Mouse (Mus musculus): ENCODE results near the gene Atcay. TPM values are rescaled to one million over a fixed set of nuclear protein-coding genes. Genes with fewer than 3 reads are reported as not detected.
A peak's percentile ranks its signal among the peaks of the same experiment; 100 is the strongest.
"Not testable (repeated sequence)": the region's sequence is repeated elsewhere in the genome, so short reads cannot be mapped to it uniquely, and the experiment has no call there.

Gene Atcay
- polyA plus RNA-seq, 1 experiment from 2014 or later: 4.1 TPM

DNA sequence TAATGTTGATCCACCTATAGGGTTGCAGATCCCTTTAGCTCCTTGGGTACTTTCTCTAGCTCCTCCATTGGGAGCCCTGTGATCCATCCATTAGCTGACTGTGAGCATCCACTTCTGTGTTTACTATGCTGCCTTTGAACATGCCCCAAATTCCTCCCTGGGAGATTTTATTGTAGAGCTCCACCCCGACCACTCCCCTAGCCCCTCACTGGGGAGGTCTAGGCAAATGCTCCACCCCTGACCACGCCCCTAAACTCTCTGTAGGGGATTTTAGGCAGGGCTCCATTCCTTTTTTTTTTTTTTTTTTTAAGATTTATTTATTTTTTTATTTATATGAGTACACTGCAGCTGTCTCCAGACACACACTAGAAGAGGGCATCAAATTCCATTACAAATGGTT, 6.9 kb downstream of the Atcay start:
- not testable (repeated sequence) for H3K27me3 ChIP-seq (ENCODE audit: control insufficient read depth, insufficient read depth, low read length); H3K4me1 ChIP-seq (ENCODE audit: control insufficient read depth, insufficient read depth, low read length); H3K36me3 ChIP-seq (replicated peaks; ENCODE audit: control insufficient read depth, insufficient read depth, low read depth, low read length); H3K9ac ChIP-seq (replicated peaks; ENCODE audit: low read length); H3K4me3 ChIP-seq (ENCODE audit: low read depth, low read length); H3K27ac ChIP-seq (replicated peaks; ENCODE audit: low read depth, low read length); H3K9me3 ChIP-seq (replicated peaks; ENCODE audit: control insufficient read depth, low read length); H3K4me2 ChIP-seq (ENCODE audit: low read depth, low read length); ATAC-seq (replicated peaks; ENCODE audit: insufficient number of reproducible peaks, low FRiP score, low TSS enrichment, low read depth); DNase-seq (ENCODE audit: low spot score)
- WGBS: 60% methylated on average over 2 of the region's 2 CpGs

GRCm38 (mm10) chr10:81221402-81222015, 9.1 kb downstream of the Atcay start:
- Histone ChIP-seq H3K4me1 (ENCODE audit: control insufficient read depth, insufficient read depth, low read length) (no peaks in the 10 kb centered on the region), H3K4me2 (ENCODE audit: low read depth, low read length) (no peak overlapping the region), H3K36me3 (replicated peaks; ENCODE audit: control insufficient read depth, insufficient read depth, low read depth, low read length) (no peaks in the 10 kb centered on the region; the same call in 1 of the 2 replicates), H3K27me3 (ENCODE audit: control insufficient read depth, insufficient read depth, low read length) (no peaks in the 10 kb centered on the region), H3K4me3 (ENCODE audit: low read depth, low read length) (no peak overlapping the region), H3K9me3 (replicated peaks; ENCODE audit: control insufficient read depth, low read length) (no peaks in the 10 kb centered on the region), H3K9ac (replicated peaks; ENCODE audit: low read length) (no peak overlapping the region), H3K27ac (replicated peaks; ENCODE audit: low read depth, low read length) (no peak overlapping the region)
- DNase-seq (ENCODE audit: low spot score) (no peak), ATAC-seq (replicated peaks; ENCODE audit: insufficient number of reproducible peaks, low FRiP score, low TSS enrichment, low read depth) (no peak)
- WGBS: 87% methylated on average over 5 of the region's 5 CpGs

DNA sequence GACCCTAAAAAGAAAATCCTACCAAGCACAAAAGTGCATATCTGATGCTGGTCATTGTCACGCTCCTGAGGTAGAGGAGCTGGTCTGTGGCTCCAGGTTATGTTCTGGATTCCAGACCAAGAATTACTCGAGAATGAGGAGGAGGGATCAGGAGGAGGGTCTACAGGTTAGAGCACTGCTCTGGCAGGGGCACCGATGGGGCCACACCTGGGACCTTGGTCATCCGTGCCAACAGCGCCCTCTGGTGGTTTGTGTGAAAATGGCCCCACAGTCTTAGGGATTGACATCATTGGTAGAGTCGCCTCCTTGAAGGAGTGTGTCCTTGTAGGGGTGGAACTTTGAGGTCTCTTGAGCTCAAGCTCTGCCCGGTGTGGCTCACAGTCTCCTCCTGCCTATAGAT, 12.7 kb downstream of the Atcay start:
- DNase-seq (ENCODE audit: low spot score) (peak; percentile 63), ATAC-seq (replicated peaks; ENCODE audit: insufficient number of reproducible peaks, low FRiP score, low TSS enrichment, low read depth) (no peak)
- Histone ChIP-seq H3K4me1 (ENCODE audit: control insufficient read depth, insufficient read depth, low read length) (no peaks in the 10 kb centered on the region), H3K27me3 (ENCODE audit: control insufficient read depth, insufficient read depth, low read length) (no peaks in the 10 kb centered on the region), H3K4me2 (ENCODE audit: low read depth, low read length) (no peak overlapping the region), H3K9me3 (replicated peaks; ENCODE audit: control insufficient read depth, low read length) (no peaks in the 10 kb centered on the region), H3K9ac (replicated peaks; ENCODE audit: low read length) (no peak overlapping the region), H3K27ac (replicated peaks; ENCODE audit: low read depth, low read length) (no peak overlapping the region), H3K4me3 (ENCODE audit: low read depth, low read length) (no peak overlapping the region), H3K36me3 (replicated peaks; ENCODE audit: control insufficient read depth, insufficient read depth, low read depth, low read length) (no peaks in the 10 kb centered on the region; the same call in 1 of the 2 replicates)
- WGBS: 38% methylated on average over 7 of the region's 7 CpGs

DNA sequence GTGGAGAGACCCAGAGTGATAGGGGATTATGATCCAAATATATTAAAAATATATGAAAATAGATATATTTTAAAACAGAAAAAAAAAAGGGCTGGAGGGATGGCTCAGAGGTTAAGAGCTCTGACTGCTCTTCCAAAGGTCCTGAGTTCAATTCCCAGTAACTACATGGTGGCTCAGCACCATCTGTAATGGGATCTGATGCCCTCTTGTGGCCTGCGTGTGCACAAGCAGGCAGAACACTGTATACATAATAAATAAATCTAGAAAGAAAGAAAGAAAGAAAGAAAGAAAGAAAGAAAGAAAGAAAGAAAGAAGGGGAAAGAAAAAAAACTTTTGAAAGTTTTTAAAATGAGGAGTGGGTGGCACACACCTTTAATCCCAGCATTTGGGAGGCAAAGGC, 13.4 kb downstream of the Atcay start:
- not testable (repeated sequence) for H3K27ac ChIP-seq (replicated peaks; ENCODE audit: low read depth, low read length); H3K27me3 ChIP-seq (ENCODE audit: control insufficient read depth, insufficient read depth, low read length); H3K4me1 ChIP-seq (ENCODE audit: control insufficient read depth, insufficient read depth, low read length); H3K4me2 ChIP-seq (ENCODE audit: low read depth, low read length); H3K9me3 ChIP-seq (replicated peaks; ENCODE audit: control insufficient read depth, low read length); H3K4me3 ChIP-seq (ENCODE audit: low read depth, low read length); H3K36me3 ChIP-seq (replicated peaks; ENCODE audit: control insufficient read depth, insufficient read depth, low read depth, low read length); ATAC-seq (replicated peaks; ENCODE audit: insufficient number of reproducible peaks, low FRiP score, low TSS enrichment, low read depth); H3K9ac ChIP-seq (replicated peaks; ENCODE audit: low read length)
- DNase-seq (ENCODE audit: low spot score): peak; percentile 39
- 28% methylated on average over 1 of the region's 1 CpGs for WGBS

GRCm38 (mm10) chr10:81216810-81217209, 13.8 kb downstream of the Atcay start:
- DNase-seq (ENCODE audit: low spot score) (no peak), ATAC-seq (replicated peaks; ENCODE audit: insufficient number of reproducible peaks, low FRiP score, low TSS enrichment, low read depth) (no peak)
- Histone ChIP-seq H3K36me3 (replicated peaks; ENCODE audit: control insufficient read depth, insufficient read depth, low read depth, low read length) (no peaks in the 10 kb centered on the region; the same call in 1 of the 2 replicates), H3K4me2 (ENCODE audit: low read depth, low read length) (no peak overlapping the region), H3K4me3 (ENCODE audit: low read depth, low read length) (no peak overlapping the region), H3K9ac (replicated peaks; ENCODE audit: low read length) (no peak overlapping the region), H3K4me1 (ENCODE audit: control insufficient read depth, insufficient read depth, low read length) (no peaks in the 10 kb centered on the region), H3K27ac (replicated peaks; ENCODE audit: low read depth, low read length) (no peak overlapping the region), H3K9me3 (replicated peaks; ENCODE audit: control insufficient read depth, low read length) (no peaks in the 10 kb centered on the region), H3K27me3 (ENCODE audit: control insufficient read depth, insufficient read depth, low read length) (no peaks in the 10 kb centered on the region)
- 86% methylated on average over 6 of the region's 6 CpGs for WGBS

GRCm38 (mm10) chr10:81216260-81216659, 14.4 kb downstream of the Atcay start:
- no peak for ATAC-seq (replicated peaks; ENCODE audit: insufficient number of reproducible peaks, low FRiP score, low TSS enrichment, low read depth)
- 89% methylated on average over 6 of the region's 6 CpGs for WGBS
- no peaks in the 10 kb centered on the region for H3K9me3 ChIP-seq (replicated peaks; ENCODE audit: control insufficient read depth, low read length)
- no peaks in the 10 kb centered on the region for H3K27me3 ChIP-seq (ENCODE audit: control insufficient read depth, insufficient read depth, low read length)
- H3K36me3 ChIP-seq (replicated peaks; ENCODE audit: control insufficient read depth, insufficient read depth, low read depth, low read length): no peaks in the 10 kb centered on the region; the same call in 1 of the 2 replicates
- DNase-seq (ENCODE audit: low spot score): no peak
- no peak overlapping the region for H3K4me3 ChIP-seq (ENCODE audit: low read depth, low read length)
- no peak overlapping the region for H3K27ac ChIP-seq (replicated peaks; ENCODE audit: low read depth, low read length)
- no peak overlapping the region for H3K4me2 ChIP-seq (ENCODE audit: low read depth, low read length)
- no peak overlapping the region for H3K9ac ChIP-seq (replicated peaks; ENCODE audit: low read length)
- H3K4me1 ChIP-seq (ENCODE audit: control insufficient read depth, insufficient read depth, low read length): no peaks in the 10 kb centered on the region

DNA sequence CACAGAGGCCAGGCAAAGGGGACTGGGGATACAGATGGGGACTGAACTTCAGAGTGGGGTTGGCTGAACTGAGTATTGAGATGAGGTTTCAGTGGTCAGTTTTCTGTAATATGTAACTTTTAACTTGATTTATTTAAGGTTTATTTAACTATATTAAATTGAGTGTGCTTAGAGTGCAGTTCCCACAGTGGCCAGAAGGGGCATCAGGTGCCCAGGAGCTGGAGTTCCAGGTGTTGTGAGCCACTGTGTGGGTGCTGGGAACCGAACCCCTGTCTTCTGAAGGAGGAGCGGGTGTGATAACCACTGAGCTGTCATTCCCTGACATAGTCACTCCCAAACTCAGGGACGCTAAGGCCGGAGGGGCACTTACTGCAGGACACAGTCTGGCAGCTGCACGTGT, 20.5 kb downstream of the Atcay start:
- no peak overlapping the region for H3K4me2 ChIP-seq (ENCODE audit: low read depth, low read length)
- DNase-seq (ENCODE audit: low spot score) (no peak), ATAC-seq (replicated peaks; ENCODE audit: insufficient number of reproducible peaks, low FRiP score, low TSS enrichment, low read depth) (no peak)
- WGBS: 93% methylated on average over 5 of the region's 5 CpGs
- H3K27me3 ChIP-seq (ENCODE audit: control insufficient read depth, insufficient read depth, low read length): no peaks in the 10 kb centered on the region
- no peak overlapping the region for H3K9ac ChIP-seq (replicated peaks; ENCODE audit: low read length)
- no peak overlapping the region for H3K4me3 ChIP-seq (ENCODE audit: low read depth, low read length)
- H3K9me3 ChIP-seq (replicated peaks; ENCODE audit: control insufficient read depth, low read length): no peaks in the 10 kb centered on the region; the same call in 1 of the 2 replicates
- H3K4me1 ChIP-seq (ENCODE audit: control insufficient read depth, insufficient read depth, low read length): no peaks in the 10 kb centered on the region
- H3K36me3 ChIP-seq (replicated peaks; ENCODE audit: control insufficient read depth, insufficient read depth, low read depth, low read length): no peaks in the 10 kb centered on the region; the same call in 1 of the 2 replicates
- H3K27ac ChIP-seq (replicated peaks; ENCODE audit: low read depth, low read length): no peak overlapping the region

- 70% methylated on average over 4 of the region's 4 CpGs for WGBS
- Histone ChIP-seq H3K36me3 (replicated peaks; ENCODE audit: control insufficient read depth, insufficient read depth, low read depth, low read length) (no peaks in the 10 kb centered on the region), H3K9ac (replicated peaks; ENCODE audit: low read length) (no peak overlapping the region), H3K4me1 (ENCODE audit: control insufficient read depth, insufficient read depth, low read length) (no peaks in the 10 kb centered on the region), H3K27me3 (ENCODE audit: control insufficient read depth, insufficient read depth, low read length) (no peaks in the 10 kb centered on the region), H3K4me3 (ENCODE audit: low read depth, low read length) (no peak overlapping the region), H3K9me3 (replicated peaks; ENCODE audit: control insufficient read depth, low read length) (no peaks in the 10 kb centered on the region), H3K4me2 (ENCODE audit: low read depth, low read length) (no peak overlapping the region), H3K27ac (replicated peaks; ENCODE audit: low read depth, low read length) (no peak overlapping the region)
- ATAC-seq (replicated peaks; ENCODE audit: insufficient number of reproducible peaks, low FRiP score, low TSS enrichment, low read depth) (no peak), DNase-seq (ENCODE audit: low spot score) (no peak)
These were observed 26.5 kb downstream of the Atcay start for GRCm38 (mm10) chr10:81204137-81204536.
